Mouse (Mus musculus) urinary bladder, postnatal 14 days (tissue): ENCODE data around the gene Mrps12.

Experiments
- DNase-seq: peaks from one replicate; pipeline ENCODE4 v3.0.0; 2021; ENCODE audit warnings: low spot score

Mrps12 gene

GRCm38 (mm10) chr7:28761907-28762306 lies 20.3 kb upstream of the Mrps12 start:
- DNase-seq = no peak

GRCm38 (mm10) chr7:28758623-28759022 lies 17.0 kb upstream of the Mrps12 start:
- no peak for DNase-seq

- no peak for DNase-seq
Observed at GRCm38 (mm10) chr7:28756079-28756478, 14.5 kb upstream of the Mrps12 start, which contains the start of gene Ccer2. TSS of gene Ccer2 (plus strand) at chr7:28756174.

GRCm38 (mm10) chr7:28749935-28750334 lies 8.3 kb upstream of the Mrps12 start:
- no peak for DNase-seq

- no peak for DNase-seq
Observed at GRCm38 (mm10) chr7:28741368-28741708, 282 bp downstream of the Mrps12 start.

- DNase-seq = no peak
Observed at GRCm38 (mm10) chr7:28740949-28741348, 671 bp downstream of the Mrps12 start.

GRCm38 (mm10) chr7:28739829-28740228 lies 1.8 kb downstream of the Mrps12 start:
- DNase-seq = no peak

GRCm38 (mm10) chr7:28735701-28736100 lies 5.9 kb downstream of the Mrps12 start:
- no peak for DNase-seq

GRCm38 (mm10) chr7:28733211-28733610 lies 8.4 kb downstream of the Mrps12 start:
- no peak for DNase-seq

GRCm38 (mm10) chr7:28732341-28733142 lies 9.1 kb downstream of the Mrps12 start:
- peak; percentile 82 for DNase-seq

GRCm38 (mm10) chr7:28727649-28728340 lies 13.8 kb downstream of the Mrps12 start:
- no peak for DNase-seq

- DNase-seq = peak; percentile 82
Observed at GRCm38 (mm10) chr7:28726600-28726999, 15.0 kb downstream of the Mrps12 start.

GRCm38 (mm10) chr7:28724613-28725012 lies 17.0 kb downstream of the Mrps12 start:
- DNase-seq = no peak

GRCm38 (mm10) chr7:28722079-28722478 lies 19.5 kb downstream of the Mrps12 start:
- no peak for DNase-seq

- no peak for DNase-seq
Observed at GRCm38 (mm10) chr7:28720753-28721537, 20.7 kb downstream of the Mrps12 start.

- no peak for DNase-seq
Observed at GRCm38 (mm10) chr7:28719650-28720049, 22.0 kb downstream of the Mrps12 start.

- no peak for DNase-seq
Observed at GRCm38 (mm10) chr7:28719159-28719558, 22.5 kb downstream of the Mrps12 start.

GRCm38 (mm10) chr7:28717726-28718125 lies 23.9 kb downstream of the Mrps12 start:
- DNase-seq = no peak

GRCm38 (mm10) chr7:28716590-28717281 lies 24.9 kb downstream of the Mrps12 start, which contains the start of gene Fbxo17:
TSS of gene Fbxo17 (plus strand) at chr7:28716804.
- peak; percentile 64 for DNase-seq

GRCm38 (mm10) chr7:28715598-28715997 lies 26.0 kb downstream of the Mrps12 start:
- no peak for DNase-seq

GRCm38 (mm10) chr7:28714667-28715066 lies 27.0 kb downstream of the Mrps12 start:
- DNase-seq = no peak

- DNase-seq = no peak
Observed at GRCm38 (mm10) chr7:28710962-28711361, 30.7 kb downstream of the Mrps12 start.
